Mouse (Mus musculus) cerebellum, adult 8-10 months (tissue): ENCODE data around the gene Olfr544.
"Not testable (repeated sequence)": the region's sequence is repeated elsewhere in the genome, so short reads cannot be mapped to it uniquely, and the experiment has no call there.

Experiments
- DNase-seq: peaks from one replicate; pipeline ENCODE4 v3.0.0; 2022

Gene Olfr544

DNA sequence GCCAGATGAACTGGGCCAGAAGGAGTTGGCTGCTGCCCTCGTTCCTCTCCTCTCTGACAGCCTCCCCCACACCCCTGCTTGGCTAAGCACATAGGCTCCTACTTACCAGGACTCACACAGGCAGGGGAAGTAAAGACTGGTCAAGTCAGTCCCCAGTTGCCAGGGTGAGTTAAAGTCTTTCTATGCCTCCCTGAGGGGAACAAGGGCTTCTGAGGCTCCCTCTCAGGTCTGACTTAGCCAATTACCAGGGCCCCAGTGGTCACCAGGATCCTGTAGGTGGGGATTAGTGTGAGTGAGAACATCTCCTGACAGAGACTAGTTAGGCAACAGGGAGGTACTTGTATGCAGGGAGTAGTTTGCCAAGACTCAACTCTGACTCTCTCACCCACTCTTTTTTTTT, at the start of gene Olfr544:
Gene Olfr544 (minus strand): TSS at position 153 of the 400 bp plus-strand sequence.
- no peak for DNase-seq

DNA sequence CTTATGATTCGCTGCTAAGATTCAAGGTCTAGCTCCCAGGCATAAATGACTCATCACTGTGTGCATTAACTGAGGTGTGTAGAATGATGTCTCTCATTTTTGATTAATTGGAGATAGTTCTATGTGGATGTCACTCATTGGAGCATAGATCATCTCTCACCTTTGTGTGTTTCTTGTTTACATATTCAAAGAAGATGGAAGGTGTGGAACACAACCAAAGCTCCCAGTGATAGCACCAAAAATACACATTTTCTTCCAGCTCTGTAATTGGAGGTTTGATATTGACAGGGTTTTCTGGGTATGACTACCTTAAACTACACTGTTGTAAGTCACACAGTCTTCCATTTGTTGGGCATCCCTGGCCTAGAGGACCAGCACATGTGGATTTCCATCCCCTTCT, 46.3 kb upstream of the Olfr544 start, which contains the start of gene Olfr547:
Gene Olfr547 (plus strand): TSS at position 301 of the 400 bp plus-strand sequence.
- DNase-seq, result no peak

DNA sequence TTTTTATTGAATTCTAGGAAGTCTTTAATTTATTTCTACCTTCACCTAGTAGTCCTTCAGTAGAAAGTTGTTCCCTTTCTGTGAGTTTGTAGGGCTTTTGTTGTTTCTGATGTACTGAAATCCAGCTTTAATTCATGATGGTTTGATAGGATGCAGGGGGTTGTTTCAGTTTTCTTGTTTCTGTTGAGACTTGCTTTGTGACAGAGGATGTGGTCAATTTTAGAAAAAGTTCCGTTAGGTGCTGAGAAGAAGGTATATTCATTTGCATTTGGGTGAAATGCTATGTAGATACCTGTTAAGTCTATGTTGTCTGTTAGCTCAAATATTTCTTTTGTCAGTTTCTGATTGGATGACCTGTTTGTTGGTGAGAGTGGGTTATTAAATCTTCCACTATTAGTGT, 40.9 kb upstream of the Olfr544 start:
- DNase-seq, result no peak

DNA sequence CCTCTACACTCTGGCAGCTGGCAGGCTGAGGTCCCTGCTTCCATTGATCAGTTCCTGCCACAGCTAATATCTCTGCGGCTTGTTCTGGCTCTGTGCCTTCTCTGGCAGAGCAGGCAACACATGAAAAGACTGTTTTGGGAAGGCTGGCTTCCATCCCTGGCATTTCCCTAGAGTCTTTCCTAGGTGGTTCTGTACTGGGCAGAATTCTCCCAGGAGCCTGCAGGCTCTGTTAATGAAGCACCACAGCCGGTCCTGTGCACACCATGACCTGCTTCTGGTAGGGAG, 28.9 kb upstream of the Olfr544 start:
- no peak for DNase-seq

DNA sequence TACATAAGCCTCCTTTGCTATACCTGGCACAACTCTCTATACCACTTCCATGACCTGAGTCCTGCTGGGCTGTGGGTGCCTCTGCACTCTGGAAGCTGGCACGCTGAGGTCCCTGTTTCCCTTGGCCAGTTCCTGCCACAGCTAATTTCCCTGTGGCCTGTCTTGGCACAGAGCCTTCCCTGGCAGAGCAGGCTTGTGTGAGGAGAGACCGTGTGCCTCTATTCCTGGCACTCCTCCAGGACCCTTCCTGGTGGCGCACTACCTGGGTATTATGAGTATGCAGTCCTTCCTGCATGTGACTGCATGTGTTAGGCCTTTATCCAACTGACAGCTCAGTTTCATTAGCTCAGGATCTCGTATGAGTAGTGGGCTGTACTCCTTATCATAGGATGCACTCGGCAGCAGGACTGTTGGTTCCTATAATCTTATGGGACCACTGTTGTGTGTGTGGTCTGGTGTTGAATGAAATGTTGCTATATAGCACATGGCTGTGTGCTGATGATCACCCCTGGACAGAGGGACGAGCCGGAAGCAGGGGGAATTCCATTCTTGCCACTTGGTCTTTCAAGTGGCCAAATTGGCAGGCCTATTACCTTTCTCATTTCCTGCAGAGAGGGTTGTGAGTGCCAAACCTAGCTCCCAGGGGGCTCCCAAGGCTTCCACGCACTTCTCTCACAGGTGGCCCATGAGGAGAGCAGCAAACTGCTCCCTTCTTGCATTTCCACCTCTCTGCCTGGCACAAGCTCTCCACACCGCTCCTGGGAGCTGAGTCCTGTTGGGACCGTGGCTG, 28.3 kb upstream of the Olfr544 start:
- DNase-seq, result no peak

DNA sequence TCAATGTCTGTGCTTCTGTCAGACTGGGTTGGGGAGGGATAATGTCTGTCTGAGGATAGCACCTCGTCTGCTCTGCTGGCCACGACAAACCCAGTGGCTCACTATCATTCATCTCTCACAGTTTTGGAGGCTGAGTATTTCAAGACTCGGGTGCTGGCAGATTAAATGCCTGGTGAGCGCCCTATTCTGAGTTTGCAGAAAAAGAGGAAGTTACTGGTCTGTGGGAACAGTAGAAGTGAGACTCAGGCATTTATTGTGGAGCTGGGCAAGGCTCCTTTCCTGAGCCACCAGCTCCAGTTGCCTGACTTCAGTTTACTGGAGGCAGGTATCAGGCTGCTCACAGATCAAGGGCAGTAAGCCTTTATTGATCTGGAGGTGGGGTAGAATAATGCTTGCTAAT, 26.0 kb upstream of the Olfr544 start:
- no peak for DNase-seq

DNA sequence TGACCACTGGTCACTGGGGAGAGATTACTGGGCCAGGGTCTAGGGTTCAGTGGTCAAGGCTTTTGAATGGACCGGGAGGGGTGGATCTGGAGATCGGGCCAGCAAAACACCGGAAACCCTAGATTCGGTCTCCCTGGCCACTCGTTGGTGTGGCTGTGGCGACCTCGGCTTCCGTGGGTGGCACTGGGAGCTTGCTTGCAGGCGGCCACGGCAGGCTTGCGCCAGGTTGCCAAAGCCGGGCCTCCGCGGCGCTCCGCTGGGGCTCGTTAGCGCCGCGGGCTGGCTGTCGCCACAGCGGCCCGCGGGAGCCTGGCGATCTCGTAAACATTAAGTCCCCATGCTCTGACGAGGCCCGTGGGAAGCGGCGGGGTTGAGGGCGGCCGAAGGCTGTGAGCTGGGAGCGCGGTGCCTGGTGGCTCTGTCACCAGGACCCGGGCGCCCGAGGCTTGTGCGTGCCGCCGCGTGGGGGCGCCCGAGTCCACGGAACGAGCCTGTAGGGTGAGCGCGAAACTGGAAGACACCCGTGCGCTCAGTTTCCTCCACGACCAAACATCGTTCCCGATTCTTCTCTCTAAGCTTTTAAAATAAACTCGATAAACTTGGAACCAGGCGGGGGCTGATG, 24.8 kb upstream of the Olfr544 start:
- DNase-seq, result peak; percentile 85

DNA sequence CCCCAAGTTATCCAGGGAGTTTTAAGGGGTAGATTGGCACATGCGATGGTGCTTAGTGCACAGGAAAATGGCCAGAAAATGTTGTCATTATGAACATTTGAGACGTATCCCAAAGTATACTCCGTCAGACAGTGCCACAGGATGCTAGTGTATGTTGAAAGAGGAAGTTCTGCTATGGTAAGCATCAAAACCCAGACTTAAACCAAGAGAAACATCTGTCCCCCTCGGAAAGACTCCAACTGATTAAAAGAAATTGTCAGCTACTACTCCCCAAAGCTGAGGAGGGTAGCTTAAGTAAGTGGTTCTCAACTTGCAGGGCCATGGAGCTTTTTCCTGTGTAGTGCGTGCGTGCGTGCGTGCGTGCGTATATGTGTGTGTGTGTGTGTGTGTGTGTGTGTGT, 23.8 kb upstream of the Olfr544 start:
- DNase-seq, result no peak

DNA sequence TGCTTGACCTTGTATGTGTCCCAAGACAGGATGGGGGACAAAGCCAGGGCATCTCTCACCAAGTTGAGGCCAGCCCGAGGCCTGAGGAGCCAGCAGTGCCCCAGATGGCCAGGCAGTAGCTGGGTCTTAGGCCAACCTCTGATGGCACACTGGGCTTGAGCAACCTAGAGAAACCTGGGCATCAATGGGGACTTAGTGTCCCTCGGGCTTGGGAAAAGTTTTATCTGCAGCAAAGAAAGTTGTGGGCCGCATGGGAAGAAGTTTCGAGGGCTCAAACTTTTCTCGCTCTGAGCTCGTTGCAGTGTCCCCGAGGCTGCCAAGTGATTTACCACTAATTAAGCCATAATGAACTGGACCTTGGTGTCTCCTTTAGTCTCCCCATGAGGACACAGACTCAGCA, 21.6 kb upstream of the Olfr544 start:
- no peak for DNase-seq

DNA sequence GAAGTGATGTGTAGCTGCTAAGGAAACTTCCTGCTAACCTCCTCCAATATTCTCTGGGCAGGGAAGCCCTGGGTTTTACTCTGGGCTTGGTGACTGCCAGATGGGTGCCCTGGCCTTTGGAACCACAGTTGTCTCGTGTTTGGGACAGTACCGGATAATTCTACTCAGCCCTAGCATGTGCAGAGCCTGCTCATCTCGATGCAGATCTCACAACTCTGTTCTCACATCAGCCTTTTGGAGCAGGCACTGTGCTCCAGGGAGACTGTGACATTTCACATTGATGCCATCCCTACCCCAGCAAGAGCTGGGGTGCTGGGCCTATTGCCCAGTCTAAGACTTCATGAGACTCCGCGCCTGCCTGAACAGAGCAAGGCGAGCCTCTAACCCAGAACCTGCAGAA, 20.6 kb upstream of the Olfr544 start:
- DNase-seq, result no peak

DNA sequence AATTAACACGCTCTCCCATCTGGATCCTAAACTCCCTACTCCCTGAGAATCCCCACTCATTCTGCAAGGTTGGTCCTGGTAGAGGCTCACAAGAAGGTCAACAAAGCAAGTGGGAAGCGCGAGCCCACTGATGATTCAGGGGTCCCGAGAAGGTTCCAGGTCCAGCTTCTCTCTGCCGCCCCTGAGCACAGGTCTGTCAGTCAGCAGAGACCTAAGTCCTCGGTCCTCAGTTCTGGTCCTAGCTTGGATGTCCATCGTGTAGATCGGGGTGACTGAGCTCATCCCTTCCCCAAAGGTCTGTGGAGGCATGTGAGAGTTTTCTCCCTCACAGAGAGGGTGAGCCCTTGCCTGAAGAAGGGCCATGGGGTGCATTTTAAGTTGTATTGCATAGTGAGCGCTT, 20.0 kb upstream of the Olfr544 start:
- DNase-seq, result no peak

DNA sequence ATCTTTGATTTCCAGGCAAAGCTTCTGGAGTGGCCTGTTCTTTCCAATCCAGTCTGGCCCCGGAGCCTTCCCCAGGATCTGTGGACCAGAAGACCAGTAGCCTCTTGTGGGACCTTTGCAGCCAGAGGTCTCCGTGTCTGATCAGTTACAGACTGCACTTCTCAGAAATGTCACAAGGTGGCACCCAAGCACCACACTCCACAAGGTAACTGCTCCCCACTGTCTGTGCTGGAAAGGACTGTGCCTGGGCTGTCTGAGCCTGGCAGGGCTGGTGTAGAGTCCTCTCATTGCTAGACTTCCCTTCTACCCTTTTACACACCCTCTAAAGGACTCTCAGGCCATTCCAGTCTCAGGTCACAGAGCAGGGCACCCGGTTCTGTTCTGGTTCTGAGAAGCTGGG, 18.7 kb upstream of the Olfr544 start:
- peak; percentile 75 for DNase-seq

DNA sequence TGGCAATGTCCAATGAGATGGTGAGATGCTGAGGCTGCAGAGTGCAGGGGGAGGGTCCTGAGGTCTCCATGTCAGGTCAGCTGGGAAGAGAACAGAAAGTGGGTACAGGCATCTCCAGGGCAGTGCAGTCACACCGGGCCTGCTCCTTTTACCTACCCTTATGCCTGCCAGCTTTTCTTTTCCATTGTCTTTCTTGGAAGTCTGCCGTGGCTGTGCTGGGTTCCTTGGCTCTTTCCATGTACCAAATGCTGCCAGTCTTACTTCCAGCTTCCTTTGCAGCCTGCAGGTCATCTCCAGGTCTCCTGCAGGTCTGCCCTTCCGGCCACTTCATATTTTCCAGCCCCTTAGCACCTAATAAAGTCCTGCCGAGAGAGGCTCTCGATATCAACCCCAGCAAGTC, 13.9 kb upstream of the Olfr544 start:
- peak; percentile 33 for DNase-seq

DNA sequence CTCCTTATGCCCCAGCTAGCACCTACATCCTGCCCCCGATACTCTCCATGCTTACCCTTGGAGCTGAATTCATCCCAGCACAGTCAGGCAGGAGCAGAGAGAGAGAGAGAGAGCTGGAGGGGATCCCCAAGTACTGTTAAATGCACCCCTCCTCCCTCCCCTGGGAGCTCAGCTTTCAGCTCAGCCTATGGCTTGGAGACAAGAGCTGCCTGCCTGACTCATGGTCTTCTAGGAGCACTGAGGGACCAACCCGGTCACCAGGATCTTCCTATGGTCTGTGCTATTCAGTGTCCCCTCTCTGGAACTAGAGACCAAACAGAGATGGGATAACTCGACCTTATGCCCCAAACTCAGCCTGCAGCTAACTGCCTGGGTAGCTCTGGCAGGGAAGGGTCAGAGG, 11.4 kb upstream of the Olfr544 start, which contains the start of gene Olfr545:
Gene Olfr545 (minus strand): TSS at position 101 of the 400 bp plus-strand sequence.
- DNase-seq, result no peak

DNA sequence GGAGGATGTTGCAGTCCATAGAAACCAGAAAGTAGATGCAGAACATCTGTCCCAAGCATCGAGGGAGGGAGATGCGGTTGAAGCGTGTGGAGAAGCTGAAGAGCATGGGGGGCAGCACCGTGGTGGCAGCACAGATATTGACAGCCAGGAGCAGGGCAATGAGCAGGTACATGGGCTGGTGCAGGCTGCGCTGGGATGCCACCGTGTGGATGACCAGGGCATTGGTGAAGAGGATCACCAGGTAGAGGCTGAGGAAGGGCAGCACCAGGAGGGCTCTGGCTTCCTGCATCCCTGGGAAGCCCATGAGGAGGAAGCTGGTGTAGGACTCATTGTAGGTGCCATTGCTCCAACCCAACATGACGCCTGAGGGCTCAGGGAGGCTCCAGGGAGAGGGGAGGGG, 6.3 kb upstream of the Olfr544 start:
- DNase-seq, result not testable (repeated sequence)

DNA sequence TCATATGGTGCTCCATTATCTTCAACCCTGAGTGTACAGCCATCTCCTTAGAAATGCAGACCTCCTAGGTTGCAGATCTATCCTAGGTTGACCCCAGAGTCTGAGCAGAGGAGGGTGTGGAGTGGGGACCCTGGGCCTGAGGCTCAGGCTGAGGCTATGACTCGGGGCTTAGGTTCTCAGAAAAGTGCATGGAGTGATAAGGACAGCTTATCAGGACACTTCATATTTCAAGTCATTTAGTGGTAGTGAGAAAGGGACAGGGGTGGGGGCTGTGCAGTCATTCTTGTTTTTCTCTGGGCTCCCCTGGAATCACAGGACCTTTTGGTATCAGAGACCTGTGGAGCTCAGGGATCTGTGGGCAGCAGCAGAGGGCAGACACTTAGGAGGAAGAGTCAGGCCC, 2.0 kb downstream of the Olfr544 start:
- no peak for DNase-seq

DNA sequence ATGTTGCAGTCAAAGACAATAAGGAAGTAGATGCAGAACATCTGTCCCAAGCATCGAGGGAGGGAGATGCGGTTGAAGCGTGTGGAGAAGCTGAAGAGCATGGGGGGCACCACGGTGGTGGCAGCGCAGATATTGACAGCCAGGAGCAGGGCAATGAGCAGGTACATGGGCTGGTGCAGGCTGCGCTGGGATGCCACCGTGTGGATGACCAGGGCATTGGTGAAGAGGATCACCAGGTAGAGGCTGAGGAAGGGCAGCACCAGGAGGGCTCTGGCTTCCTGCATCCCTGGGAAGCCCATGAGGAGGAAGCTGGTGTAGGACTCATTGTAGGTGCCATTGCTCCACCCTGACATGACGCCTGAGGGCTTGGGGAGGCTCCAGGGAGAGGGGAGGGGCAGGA, 3.3 kb downstream of the Olfr544 start:
- not testable (repeated sequence) for DNase-seq

DNA sequence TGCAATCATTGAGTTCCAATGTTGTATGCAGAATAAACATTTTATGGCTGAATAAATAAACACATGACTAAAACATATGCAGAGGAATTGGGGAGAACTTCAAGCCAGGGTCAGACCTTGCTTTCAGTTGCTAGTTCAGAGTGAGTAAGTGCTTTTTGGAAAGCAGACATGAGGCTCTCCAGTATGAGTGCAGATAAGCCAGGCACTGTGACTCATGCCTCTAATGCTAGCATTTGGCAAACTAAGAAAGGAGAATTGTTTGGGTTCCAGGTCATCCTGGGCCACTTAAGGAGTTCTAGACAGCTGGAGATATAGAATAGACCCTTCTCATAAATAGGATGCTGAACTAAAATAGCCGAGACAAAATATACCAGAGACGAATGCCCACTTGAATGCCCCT, 4.4 kb downstream of the Olfr544 start:
- no peak for DNase-seq

DNA sequence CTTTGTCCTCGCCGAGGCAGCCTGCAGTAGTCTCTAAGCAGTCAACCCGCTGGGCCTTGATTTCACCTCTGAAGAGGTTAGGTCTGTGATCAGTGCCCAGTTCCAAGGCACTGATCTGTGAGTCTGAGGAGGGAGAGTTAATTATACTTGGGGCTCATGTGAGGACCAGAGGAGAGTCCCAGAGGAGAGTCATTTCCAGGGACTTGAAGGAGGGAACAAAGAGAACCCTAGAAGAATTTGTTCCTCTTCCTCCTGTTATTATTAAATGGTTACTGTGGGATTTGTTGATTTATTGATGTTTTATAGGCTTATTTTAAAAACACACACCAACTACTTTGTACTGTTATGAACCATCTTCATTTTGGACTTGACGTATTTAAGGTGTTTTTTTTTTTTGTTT, 6.5 kb downstream of the Olfr544 start, which contains the start of gene Olfr543:
Gene Olfr543 (minus strand): TSS at position 101 of the 400 bp plus-strand sequence.
- DNase-seq, result no peak

DNA sequence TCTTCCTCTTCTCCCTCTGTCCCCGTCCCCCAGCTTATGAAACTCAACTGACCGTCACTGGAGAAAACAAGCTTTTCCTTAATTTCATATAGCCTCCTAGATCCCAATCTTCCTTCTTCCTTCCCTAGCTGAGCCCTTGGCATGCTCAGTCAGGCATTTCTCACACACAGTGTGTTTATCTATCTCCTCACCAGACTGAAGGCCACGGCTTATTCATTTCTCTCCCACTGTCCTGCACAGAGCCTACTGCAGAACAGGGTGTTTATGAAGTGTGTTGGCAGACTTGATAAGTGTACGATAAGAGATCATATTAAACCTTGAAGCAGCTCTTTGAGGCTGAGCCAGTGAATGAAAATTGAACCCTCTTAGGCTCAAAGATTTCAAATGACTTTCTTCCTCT, 7.3 kb downstream of the Olfr544 start:
- DNase-seq, result no peak

DNA sequence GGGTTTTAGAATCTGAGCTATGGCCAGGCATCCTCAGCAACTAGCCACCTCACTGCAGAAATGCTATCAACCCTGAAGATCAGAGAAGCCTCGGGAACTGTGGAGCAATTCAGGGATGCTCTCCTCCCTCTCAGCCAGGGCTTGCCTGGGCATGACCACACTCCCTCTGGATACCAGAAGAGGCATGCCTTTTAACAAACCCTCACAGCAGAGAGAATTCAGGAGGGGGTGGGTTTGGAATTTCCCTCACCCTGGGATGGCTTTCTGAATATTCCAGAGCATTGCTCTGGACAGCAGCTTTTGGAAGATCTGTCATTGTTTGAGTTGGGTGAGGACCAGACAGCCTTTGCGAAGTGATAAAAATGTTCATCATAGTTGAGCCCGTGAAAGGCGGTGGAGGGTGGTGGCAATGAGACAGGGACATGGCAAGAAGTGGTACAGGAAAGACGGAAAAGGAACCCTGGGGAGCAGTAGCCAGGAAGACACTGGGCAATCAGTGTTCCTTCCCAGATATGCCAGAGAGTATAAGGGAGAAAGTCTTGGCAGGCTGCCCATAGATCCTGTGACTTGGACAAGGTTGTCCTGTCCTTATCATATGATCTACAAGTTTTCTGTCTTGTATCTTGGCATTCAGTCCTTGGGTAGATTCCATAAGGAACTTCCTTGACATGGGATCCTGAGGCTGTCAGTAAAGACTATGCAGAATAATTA, 8.6 kb downstream of the Olfr544 start:
- DNase-seq, result no peak

DNA sequence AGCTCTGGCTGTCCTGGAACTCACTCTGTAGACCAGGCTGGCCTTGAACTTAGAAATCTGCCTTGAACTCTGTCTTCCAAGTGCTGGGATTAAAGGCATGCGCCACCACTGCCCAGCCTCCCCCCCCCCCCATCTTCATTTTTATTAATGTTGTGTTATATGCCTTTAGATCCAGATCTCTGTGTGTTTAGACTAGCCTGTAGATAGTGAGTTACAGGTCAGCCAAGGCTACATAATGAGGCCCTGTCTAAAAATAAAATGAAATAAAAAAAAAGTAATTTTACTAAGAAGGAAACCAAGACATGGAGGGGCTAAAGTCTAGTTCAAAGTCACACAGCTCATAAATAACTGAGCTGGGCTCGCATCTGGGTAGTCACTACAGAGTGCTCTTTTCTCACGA, 9.2 kb downstream of the Olfr544 start:
- no peak for DNase-seq

DNA sequence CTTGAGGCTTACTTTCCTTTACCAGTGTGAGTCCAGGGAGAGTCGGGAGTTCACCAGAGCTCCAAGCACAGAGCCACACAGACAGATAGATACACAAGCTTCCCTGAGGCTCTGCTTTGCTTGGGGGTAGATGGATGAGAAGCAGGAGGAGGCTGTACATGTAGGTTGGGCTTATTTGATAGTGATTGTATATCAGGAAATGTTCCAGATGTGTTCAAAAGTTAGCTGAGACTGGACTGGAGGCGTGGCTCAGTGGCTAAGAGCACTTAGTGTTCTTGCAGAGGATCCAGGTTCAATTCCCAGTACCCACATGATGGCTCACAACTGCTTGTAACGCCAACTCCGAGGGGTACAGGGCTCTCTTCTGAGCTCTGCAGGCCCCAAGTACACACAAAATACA, 9.7 kb downstream of the Olfr544 start:
- DNase-seq, result no peak

DNA sequence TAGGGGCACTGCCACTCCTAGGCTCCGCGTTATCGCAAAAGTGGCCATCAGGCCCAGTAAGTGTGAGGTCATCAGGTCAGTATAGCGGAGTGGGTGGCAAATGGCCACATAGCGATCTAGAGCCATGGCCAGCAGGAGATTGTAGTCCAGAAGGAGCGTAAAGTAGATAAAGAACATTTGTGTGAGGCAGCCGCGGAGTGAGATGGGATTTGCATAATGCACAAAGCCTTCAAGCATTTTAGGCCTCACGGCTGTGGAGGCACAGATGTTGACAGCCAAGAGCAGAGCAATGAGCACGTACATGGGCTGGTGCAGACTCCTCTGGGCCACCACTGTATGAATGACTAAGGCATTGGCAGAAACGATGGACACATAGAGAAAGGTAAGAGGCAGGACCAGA, 10.7 kb downstream of the Olfr544 start:
- DNase-seq, result no peak
